Mouse (Mus musculus) liver, embryonic 14.5 days (tissue): ENCODE data around the gene Hoxa3.

Experiments
- CTCF ChIP-seq: IDR thresholded peaks from 2 replicates; pipeline ENCODE4 v1.5.1; 2016; ENCODE audit warnings: antibody characterized with exemption, low read depth, control low read depth
- EP300 ChIP-seq: IDR thresholded peaks from 2 replicates; pipeline ENCODE4 v1.6.1; 2016; ENCODE audit warnings: antibody characterized with exemption, low read depth

DNA sequence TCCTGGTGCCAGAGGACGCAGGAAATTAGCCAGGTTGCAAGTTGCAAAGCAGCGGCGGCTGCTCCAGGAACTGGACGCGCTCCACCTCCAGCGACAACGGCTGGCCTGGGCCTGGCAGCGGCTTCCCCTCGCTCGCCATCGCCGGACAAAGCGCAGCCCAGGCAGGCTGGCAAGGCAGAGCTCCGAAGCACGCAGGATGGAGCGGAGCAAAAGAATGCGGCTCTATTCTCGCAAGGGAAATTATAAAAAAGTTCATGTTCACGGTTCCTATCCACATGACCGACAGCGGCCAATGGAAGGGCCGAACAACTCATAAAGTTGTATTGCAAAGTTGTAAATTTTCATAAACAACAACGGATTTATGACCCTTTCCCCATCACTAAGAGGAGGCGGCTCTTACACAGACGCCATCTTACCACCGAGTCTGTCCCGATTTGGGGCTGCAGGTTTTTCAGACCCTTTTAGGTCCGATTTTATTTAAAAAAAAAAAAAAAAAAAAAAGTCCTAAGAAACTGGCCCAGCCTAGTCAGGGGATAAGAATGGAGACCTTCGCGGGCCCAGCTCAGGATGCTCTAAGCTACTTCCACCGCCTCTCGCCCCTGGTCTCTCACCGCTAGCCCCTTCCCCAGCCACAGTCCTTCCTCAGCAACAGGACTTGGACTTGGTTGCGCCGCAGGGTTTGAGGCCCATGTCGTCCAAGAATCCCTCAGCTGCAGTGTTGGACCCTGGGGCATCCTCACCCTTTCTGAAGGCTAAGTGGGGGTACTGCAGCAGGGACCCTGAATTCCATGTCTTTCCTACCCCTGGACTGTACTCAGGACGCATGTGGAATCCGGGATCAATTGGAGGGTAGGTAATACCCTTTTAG, at the start of gene Hoxa3, which contains the start of gene Gm28308:
- no peak for TF ChIP-seq CTCF
- no peak for TF ChIP-seq EP300
